Mouse (Mus musculus) ES-E14 (cell line): Measurements from ENCODE around the gene Agap1.

Source experiments
- CHD2 ChIP-seq: IDR thresholded peaks from 2 replicates; pipeline ENCODE4 v1.6.1; 2014; ENCODE audit warnings: mild to moderate bottlenecking, low read depth, low read length, inconsistent platforms
- HCFC1 ChIP-seq: IDR thresholded peaks from 2 replicates; pipeline ENCODE4 v1.6.1; 2012; ENCODE audit warnings: low read length, inconsistent platforms, borderline replicate concordance; ENCODE audit not compliant: insufficient read depth
- MAFK ChIP-seq: IDR thresholded peaks from 2 replicates; pipeline ENCODE4 v1.6.1; 2014; ENCODE audit warnings: mild to moderate bottlenecking, low read depth, low read length, inconsistent platforms; ENCODE audit not compliant: insufficient read depth
- ZC3H11A ChIP-seq: IDR thresholded peaks from 2 replicates; pipeline ENCODE4 v1.6.1; 2012; ENCODE audit warnings: low read depth, mild to moderate bottlenecking, inconsistent platforms, low read length, borderline replicate concordance
- ZNF384 ChIP-seq: IDR thresholded peaks from 2 replicates; pipeline ENCODE4 v1.6.1; 2012; ENCODE audit warnings: low read depth, low read length, inconsistent platforms

- TF ChIP-seq HCFC1 (no peak), CHD2 (no peak), ZC3H11A (no peak), ZNF384 (no peak), MAFK (no peak)
These were observed 413.2 kb downstream of the Agap1 start for GRCm38 (mm10) chr1:89867847-89868246.
